Mouse (Mus musculus): ENCODE results near the gene Aen. TPM values are rescaled to one million over a fixed set of nuclear protein-coding genes. Genes with fewer than 3 reads are reported as not detected.

The Aen gene
- polyA plus RNA-seq (2015; fragmentation: Nextera tagmentation; extraction: Ambion mirVana): 46.6 and 47.1 TPM in 2 replicates

GRCm38 (mm10) chr7:78895653-78896333 is at the start of gene Aen:
TSS of gene Aen (plus strand) at chr7:78895854.

GRCm38 (mm10) chr7:78846737-78847434 is 48.8 kb upstream of the Aen start, which contains the start of gene Det1:
TSS of gene Det1 (minus strand) at chr7:78847263.

GRCm38 (mm10) chr7:78912974-78913474 is 17.4 kb downstream of the Aen start, which contains the start of gene Isg20:
TSS of gene Isg20 (plus strand) at chr7:78913424.

Small RNAs within 50 kb of the gene (microRNA-seq; reads per million reads assigned to microRNA genes)
- 1.2 reads per million for gene Mir7-2

Other genes with a start within 250 kb of the Aen start
- 1.3 and 1.9 TPM in 2 replicates for gene Ntrk3, start 157.8 kb upstream of the Aen start, polyA plus RNA-seq (2015; fragmentation: Nextera tagmentation; extraction: Ambion mirVana)
- gene Mrps11, start 112.7 kb upstream of the Aen start, polyA plus RNA-seq (2015; fragmentation: Nextera tagmentation; extraction: Ambion mirVana): 40.5 and 48.5 TPM in 2 replicates
- 45.5 and 50.2 TPM in 2 replicates for gene Mrpl46, start 112.3 kb upstream of the Aen start, polyA plus RNA-seq (2015; fragmentation: Nextera tagmentation; extraction: Ambion mirVana)
- 7.9 and 9.5 TPM in 2 replicates for gene Det1, start 48.6 kb upstream of the Aen start, polyA plus RNA-seq (2015; fragmentation: Nextera tagmentation; extraction: Ambion mirVana)
- 19.7 and 27.3 TPM in 2 replicates for gene Isg20, start 17.6 kb downstream of the Aen start, polyA plus RNA-seq (2015; fragmentation: Nextera tagmentation; extraction: Ambion mirVana)
- gene Acan, start 157.6 kb downstream of the Aen start, polyA plus RNA-seq (2015; fragmentation: Nextera tagmentation; extraction: Ambion mirVana): 0.19 and 0.30 TPM in 2 replicates
- 0.82 and 1.5 TPM in 2 replicates for gene Hapln3, start 235.2 kb downstream of the Aen start, polyA plus RNA-seq (2015; fragmentation: Nextera tagmentation; extraction: Ambion mirVana)

Measured in urinary bladder, postnatal 0 days (tissue).